Mouse (Mus musculus) heart, postnatal 25 days (tissue): ENCODE data around the gene Hexim1. TPM values are rescaled to one million over a fixed set of nuclear protein-coding genes. Genes with fewer than 3 reads are reported as not detected.

Source experiments
- DNase-seq: peaks from one replicate; pipeline ENCODE4 v3.0.0; 2022; ENCODE audit warnings: low spot score
- intact Hi-C: fragments of 180-260 bp; cut with DNase I; formaldehyde crosslinking; loops from one replicate; pipeline ENCODE4 v1.15.1; 2025
- total RNA-seq, 2 experiments: library from RNA; stranded (reverse); gene quantifications; 2 replicates each; pipeline ENCODE4 v1.2.3; 2021

The Hexim1 gene
- total RNA-seq, result 10 to 100 TPM; 17.5 to 18.8 TPM

- intact Hi-C loops, result no loop called here
- peak; percentile 100 for DNase-seq
These were observed at the start of gene Hexim1 for GRCm38 (mm10) chr11:103116008-103116818. Gene Hexim1, plus strand, starts transcription at chr11:103116231.

- intact Hi-C loops, result no loop called here
- DNase-seq, result no peak
These were observed 49.0 kb upstream of the Hexim1 start for GRCm38 (mm10) chr11:103067051-103067361.

- intact Hi-C loops, result no loop called here
- peak; percentile 69 for DNase-seq
These were observed 48.5 kb upstream of the Hexim1 start for GRCm38 (mm10) chr11:103067457-103068001.

- intact Hi-C loops, result no loop called here
- DNase-seq, result no peak
These were observed 47.8 kb upstream of the Hexim1 start for GRCm38 (mm10) chr11:103068272-103068671.

GRCm38 (mm10) chr11:103068884-103069283 lies 47.1 kb upstream of the Hexim1 start:
- intact Hi-C loops, result no loop called here
- DNase-seq, result no peak

- intact Hi-C loops, result no loop called here
- DNase-seq, result no peak
These were observed 46.3 kb upstream of the Hexim1 start for GRCm38 (mm10) chr11:103069731-103070130.

GRCm38 (mm10) chr11:103070322-103070880 lies 45.6 kb upstream of the Hexim1 start:
- DNase-seq, result no peak
- intact Hi-C loops, result no loop called here

GRCm38 (mm10) chr11:103073671-103074070 lies 42.4 kb upstream of the Hexim1 start:
- no peak for DNase-seq
- intact Hi-C loops, result no loop called here

GRCm38 (mm10) chr11:103074121-103074650 lies 41.8 kb upstream of the Hexim1 start:
- no peak for DNase-seq
- intact Hi-C loops, result no loop called here

GRCm38 (mm10) chr11:103074796-103075323 lies 41.2 kb upstream of the Hexim1 start:
- no peak for DNase-seq
- intact Hi-C loops, result no loop called here

GRCm38 (mm10) chr11:103076010-103076409 lies 40.0 kb upstream of the Hexim1 start:
- DNase-seq, result no peak

GRCm38 (mm10) chr11:103076581-103076980 lies 39.5 kb upstream of the Hexim1 start:
- DNase-seq, result no peak
- intact Hi-C loops, result no loop called here

More at GRCm38 (mm10) chr11:103076010-103076409, 40.0 kb upstream of the Hexim1 start:
- intact Hi-C loops, result no loop called here

- intact Hi-C loops, result no loop called here
- DNase-seq, result no peak
These were observed 37.9 kb upstream of the Hexim1 start for GRCm38 (mm10) chr11:103078131-103078530.

- intact Hi-C loops, result no loop called here
- DNase-seq, result no peak
These were observed 35.5 kb upstream of the Hexim1 start for GRCm38 (mm10) chr11:103080323-103081091.

- intact Hi-C loops, result no loop called here
- DNase-seq, result no peak
These were observed 34.4 kb upstream of the Hexim1 start for GRCm38 (mm10) chr11:103081631-103082030.

GRCm38 (mm10) chr11:103093306-103093705 lies 22.7 kb upstream of the Hexim1 start:
- no peak for DNase-seq
- intact Hi-C loops, result no loop called here

GRCm38 (mm10) chr11:103093862-103094833 lies 21.9 kb upstream of the Hexim1 start:
- DNase-seq, result peak; percentile 44

GRCm38 (mm10) chr11:103095107-103095670 lies 20.8 kb upstream of the Hexim1 start:
- DNase-seq, result no peak
- intact Hi-C loops, result no loop called here

More at GRCm38 (mm10) chr11:103093862-103094833, 21.9 kb upstream of the Hexim1 start:
- intact Hi-C loops, result no loop called here

- no peak for DNase-seq
- intact Hi-C loops, result no loop called here
These were observed 20.2 kb upstream of the Hexim1 start for GRCm38 (mm10) chr11:103095801-103096200.
